Mouse (Mus musculus): ENCODE results near the gene Gtf3c5. TPM values are rescaled to one million over a fixed set of nuclear protein-coding genes. Genes with fewer than 3 reads are reported as not detected.

The Gtf3c5 gene
- polyA plus RNA-seq, 1 experiment from 2014 or later: 48.8 TPM

DNA sequence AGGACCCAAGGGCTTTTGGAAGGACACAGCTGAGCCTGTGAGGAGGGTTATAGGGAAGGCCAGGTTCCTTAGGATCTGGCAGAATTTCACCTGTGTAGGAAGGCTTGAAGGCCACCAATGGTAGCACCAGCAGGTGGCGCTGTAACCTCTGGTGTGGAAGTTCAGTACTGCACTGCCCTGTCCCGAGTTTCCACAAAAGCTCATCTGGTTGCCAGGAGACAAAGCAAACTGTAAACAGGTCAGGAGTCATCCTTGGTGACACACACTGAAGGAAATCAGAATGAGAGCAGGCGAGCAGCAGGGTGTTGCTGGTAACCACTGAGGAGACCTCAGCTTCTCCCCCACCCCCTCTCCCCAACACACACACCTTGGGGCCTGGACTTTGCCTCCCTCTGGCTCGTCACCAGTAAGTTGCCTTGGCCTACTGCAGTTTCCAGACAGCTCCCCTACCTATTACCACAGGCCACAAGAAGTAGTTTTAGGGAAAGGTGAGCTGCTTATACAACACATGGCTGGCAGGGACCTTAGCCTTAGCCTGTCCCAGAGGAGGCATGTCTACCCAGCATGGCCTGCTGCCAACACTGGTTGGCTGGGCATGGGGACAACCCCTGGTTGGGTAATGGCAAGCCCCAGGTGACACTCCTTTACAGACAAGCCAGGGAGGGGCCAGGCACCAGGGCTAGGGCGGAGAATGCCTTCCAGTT is 66.2 kb downstream of the Gtf3c5 start:
- H3K36me3 ChIP-seq: peaks cover 4% of the 10 kb centered on the region; the same call in 1 of the 2 replicates
- WGBS: 52% methylated on average over 5 of the region's 5 CpGs
- no peaks in the 10 kb centered on the region for H3K9me3 ChIP-seq (replicated peaks)
- no peaks in the 10 kb centered on the region for H3K27me3 ChIP-seq
- H3K4me3 ChIP-seq (replicated peaks): no peak overlapping the region
- peaks cover 56% of the 10 kb centered on the region for H3K4me1 ChIP-seq
- H3K27ac ChIP-seq: 0 out of 2 replicates have a peak overlapping the region, but pooled peaks have one; percentile 41
- no peak overlapping the region for H3K4me2 ChIP-seq
- ATAC-seq (replicated peaks; ENCODE audit: low FRiP score): no peak
- H3K9ac ChIP-seq: no peak overlapping the region

Small RNAs within 50 kb of the gene (microRNA-seq; reads per million reads assigned to microRNA genes)
- not detected for gene Gm22824

Other genes with a start within 250 kb of the Gtf3c5 start
- 5.4 and 6.0 TPM in 2 replicates for gene Ppp1r26, start 137.0 kb downstream of the Gtf3c5 start, polyA plus RNA-seq (2015; fragmentation: Nextera tagmentation; extraction: Ambion mirVana)
- 0.52 TPM in 1 of 2 replicates, not detected in the other for gene 1700007K13Rik, start 117.4 kb downstream of the Gtf3c5 start, polyA plus RNA-seq (2015; fragmentation: Nextera tagmentation; extraction: Ambion mirVana)
- 62.0 and 64.0 TPM in 2 replicates for gene Mrps2, start 115.7 kb downstream of the Gtf3c5 start, polyA plus RNA-seq (2015; fragmentation: Nextera tagmentation; extraction: Ambion mirVana)
- 5.8 and 6.5 TPM in 2 replicates for gene Gbgt1, start 86.9 kb downstream of the Gtf3c5 start, polyA plus RNA-seq (2015; fragmentation: Nextera tagmentation; extraction: Ambion mirVana)
- 10.6 and 12.6 TPM in 2 replicates for gene Gm10134, start 77.7 kb downstream of the Gtf3c5 start, polyA plus RNA-seq (2015; fragmentation: Nextera tagmentation; extraction: Ambion mirVana)
- 22.6 and 30.5 TPM in 2 replicates for gene Ralgds, start 70.6 kb downstream of the Gtf3c5 start, polyA plus RNA-seq (2015; fragmentation: Nextera tagmentation; extraction: Ambion mirVana)
- gene Cel, start 20.3 kb downstream of the Gtf3c5 start, polyA plus RNA-seq (2015; fragmentation: Nextera tagmentation; extraction: Ambion mirVana): 0.34 TPM in 1 of 2 replicates, not detected in the other
- 0.69 and 1.1 TPM in 2 replicates for gene Gfi1b, start 38.2 kb upstream of the Gtf3c5 start, polyA plus RNA-seq (2015; fragmentation: Nextera tagmentation; extraction: Ambion mirVana)
- 18.4 and 22.9 TPM in 2 replicates for gene Tsc1, start 57.5 kb upstream of the Gtf3c5 start, polyA plus RNA-seq (2015; fragmentation: Nextera tagmentation; extraction: Ambion mirVana)
- 2.7 and 3.0 TPM in 2 replicates for gene Spaca9, start 116.0 kb upstream of the Gtf3c5 start, polyA plus RNA-seq (2015; fragmentation: Nextera tagmentation; extraction: Ambion mirVana)
- 0.99 and 1.0 TPM in 2 replicates for gene Ak8, start 116.4 kb upstream of the Gtf3c5 start, polyA plus RNA-seq (2015; fragmentation: Nextera tagmentation; extraction: Ambion mirVana)